Mouse (Mus musculus) kidney, adult 18-20 months (tissue): ENCODE results near the gene Ihh.

Source experiments
- DNase-seq: peaks from one replicate; pipeline ENCODE4 v3.0.0; 2021

Ihh gene

GRCm38 (mm10) chr1:74951556-74952210 lies at the start of gene Ihh:
TSS of gene Ihh (minus strand) at chr1:74951672.
- peak; percentile 69 for DNase-seq

- DNase-seq = no peak
These were observed 49.7 kb upstream of the Ihh start for GRCm38 (mm10) chr1:75001183-75001582.

- DNase-seq = peak; percentile 71
These were observed 49.0 kb upstream of the Ihh start for GRCm38 (mm10) chr1:75000496-75000895.

GRCm38 (mm10) chr1:74999173-74999572 lies 47.7 kb upstream of the Ihh start:
- DNase-seq = no peak

GRCm38 (mm10) chr1:74997231-74997630 lies 45.8 kb upstream of the Ihh start:
- DNase-seq = no peak

GRCm38 (mm10) chr1:74977001-74977400 lies 25.5 kb upstream of the Ihh start:
- no peak for DNase-seq

- no peak for DNase-seq
These were observed 24.5 kb upstream of the Ihh start for GRCm38 (mm10) chr1:74975936-74976335.

GRCm38 (mm10) chr1:74973590-74973989 lies 22.1 kb upstream of the Ihh start:
- peak; percentile 33 for DNase-seq

GRCm38 (mm10) chr1:74971353-74972050 lies 20.0 kb upstream of the Ihh start:
- DNase-seq = peak; percentile 55

- DNase-seq = no peak
These were observed 16.6 kb upstream of the Ihh start for GRCm38 (mm10) chr1:74967962-74968580.

- DNase-seq = peak; percentile 87
These were observed 13.2 kb upstream of the Ihh start for GRCm38 (mm10) chr1:74964494-74965215.

- DNase-seq = peak; percentile 38
These were observed 11.4 kb upstream of the Ihh start for GRCm38 (mm10) chr1:74962853-74963227.

- DNase-seq = no peak
These were observed 10.8 kb upstream of the Ihh start for GRCm38 (mm10) chr1:74962126-74962852.

GRCm38 (mm10) chr1:74961722-74962121 lies 10.2 kb upstream of the Ihh start:
- no peak for DNase-seq

- no peak for DNase-seq
These were observed 8.6 kb upstream of the Ihh start for GRCm38 (mm10) chr1:74960059-74960458.

GRCm38 (mm10) chr1:74950576-74951490 lies 639 bp downstream of the Ihh start:
- peak; percentile 58 for DNase-seq

GRCm38 (mm10) chr1:74950066-74950465 lies 1.4 kb downstream of the Ihh start:
- no peak for DNase-seq

- peak; percentile 89 for DNase-seq
These were observed 1.8 kb downstream of the Ihh start for GRCm38 (mm10) chr1:74949666-74950050.

GRCm38 (mm10) chr1:74948784-74949665 lies 2.4 kb downstream of the Ihh start:
- DNase-seq = peak; percentile 84

- DNase-seq = peak; percentile 48
These were observed 3.3 kb downstream of the Ihh start for GRCm38 (mm10) chr1:74947986-74948670.
